Mouse (Mus musculus) gastrocnemius, postnatal 4 days (tissue): ENCODE data around the gene Aldh18a1. TPM values are rescaled to one million over a fixed set of nuclear protein-coding genes. Genes with fewer than 3 reads are reported as not detected.

ENCODE experiments used
- DNase-seq, 2 experiments: peaks; one replicate each; pipeline ENCODE4 v3.0.0; 2021 to 2022; ENCODE audit warnings: low spot score in 2 of 2, mixed read lengths in 2 of 2
- total RNA-seq, 2 experiments: library from RNA; stranded (reverse); gene quantifications; 2 replicates each; pipeline ENCODE4 v1.2.3; 2021

The Aldh18a1 gene
- total RNA-seq, 2 experiments from 2014 or later = 29.3 to 30.2 TPM

DNA sequence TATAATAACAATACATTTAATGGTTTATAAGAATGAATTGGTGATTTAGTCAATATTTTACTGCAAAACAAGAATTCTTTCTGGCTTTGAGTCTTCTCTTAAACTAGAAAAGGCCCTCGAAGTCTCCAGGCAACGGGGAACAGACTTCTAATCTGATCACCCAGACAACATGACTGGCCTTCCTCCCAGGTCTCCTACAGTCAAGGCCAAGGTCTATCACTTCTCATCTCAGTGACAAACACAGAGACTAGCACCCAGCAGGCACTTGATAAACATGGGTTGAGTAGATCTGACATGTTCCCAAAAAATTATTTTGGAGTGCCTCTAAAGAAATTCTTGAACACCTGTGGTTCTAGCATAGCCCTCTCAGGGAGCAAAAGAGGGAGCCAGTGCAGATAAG is 57.9 kb downstream of the Aldh18a1 start:
- DNase-seq = no peak

DNA sequence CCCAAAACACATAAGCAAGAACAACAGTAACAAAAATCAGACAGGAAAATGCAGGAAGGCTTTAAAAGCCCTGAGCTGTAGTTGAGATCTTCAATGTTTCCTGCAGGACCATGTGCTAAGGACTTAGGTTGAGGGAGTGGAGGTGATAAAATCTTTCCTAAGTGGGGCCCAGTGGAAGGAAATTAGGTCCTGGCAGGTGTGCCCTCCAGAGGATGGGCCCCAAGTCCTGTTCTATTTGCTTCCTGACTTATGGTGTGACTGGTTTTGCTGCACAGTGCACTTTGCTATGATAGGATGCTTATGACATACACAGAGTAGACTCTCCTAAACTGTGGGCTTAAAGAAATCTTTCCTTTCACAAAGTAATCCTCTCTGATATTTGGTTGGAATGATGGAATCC is 60.0 kb downstream of the Aldh18a1 start:
- no peak for DNase-seq

DNA sequence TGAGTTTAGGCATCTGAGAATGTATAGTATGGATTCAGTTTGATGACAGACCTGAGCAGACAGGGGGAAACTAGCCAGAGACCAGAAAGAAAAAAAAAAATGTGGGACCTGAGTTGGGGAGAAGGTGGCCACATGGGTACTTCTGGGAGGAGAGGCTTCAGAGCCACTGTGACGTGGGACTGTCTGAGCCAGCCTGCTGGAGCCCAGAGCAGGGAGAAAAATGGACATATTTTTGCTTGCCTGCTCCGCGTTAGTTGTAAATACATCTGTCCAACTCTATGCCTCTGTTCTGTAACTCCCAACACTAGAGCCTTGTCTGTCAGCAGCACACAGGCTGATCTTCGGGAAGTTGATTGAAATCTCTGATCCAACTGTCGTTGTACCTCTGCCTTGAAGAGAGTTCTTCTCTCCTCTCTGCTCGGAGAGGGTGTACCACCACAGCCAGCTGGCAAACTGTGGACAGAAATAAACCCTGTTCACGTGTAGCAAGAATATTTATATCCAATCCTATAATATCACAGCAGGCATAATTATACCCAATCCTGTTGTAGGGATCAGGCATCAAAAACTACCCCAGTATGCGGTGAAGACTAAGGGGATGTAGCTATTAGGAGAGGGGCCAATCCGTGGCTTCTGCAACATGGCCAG is 61.8 kb downstream of the Aldh18a1 start:
- no peak for DNase-seq

DNA sequence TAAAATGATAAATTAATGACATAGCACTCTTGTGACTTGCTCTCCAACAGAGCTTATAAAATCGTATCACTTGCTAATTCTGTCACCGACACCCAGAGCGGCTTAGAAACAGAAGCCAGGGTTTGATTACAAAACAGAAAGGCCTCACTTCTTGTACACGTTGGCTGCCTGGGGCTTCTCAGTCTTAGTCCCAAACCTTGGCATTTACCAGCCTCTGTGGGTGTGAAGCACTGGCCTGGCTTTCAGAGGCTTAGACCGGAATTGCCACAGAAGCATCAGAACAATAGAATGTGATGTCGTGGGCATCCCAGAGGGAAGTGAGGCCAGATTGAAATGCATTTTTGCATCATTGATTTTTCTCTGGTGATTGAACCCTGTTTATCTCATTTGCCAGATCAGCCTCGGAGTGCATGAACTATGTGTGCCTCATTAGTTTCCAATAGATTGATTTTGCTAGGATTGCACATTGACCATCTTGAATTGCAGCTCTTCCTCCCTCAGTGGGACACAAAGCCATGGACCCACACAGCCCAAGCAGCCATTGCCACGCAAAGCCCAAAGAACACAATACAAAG is 64.7 kb downstream of the Aldh18a1 start:
- no peak for DNase-seq

DNA sequence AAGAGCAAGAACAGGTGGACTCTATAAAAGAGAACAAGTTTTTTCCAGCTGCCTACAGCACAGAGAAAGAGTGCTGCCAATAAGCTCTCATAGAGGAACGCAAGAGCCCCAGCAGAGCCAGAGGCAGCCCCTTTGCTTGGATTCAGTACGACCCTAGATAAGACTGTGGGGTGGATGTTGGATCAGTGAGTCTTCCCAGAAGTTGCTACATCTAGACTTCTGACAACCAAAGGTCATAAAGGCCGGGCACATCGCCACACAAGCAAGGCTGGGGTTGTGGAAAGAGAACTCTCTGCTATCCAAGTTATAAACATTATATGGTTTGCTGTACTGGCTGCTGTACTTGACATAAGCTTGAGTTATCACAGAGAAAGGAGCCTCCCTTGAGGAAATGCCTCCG is 67.9 kb downstream of the Aldh18a1 start:
- no peak for DNase-seq

DNA sequence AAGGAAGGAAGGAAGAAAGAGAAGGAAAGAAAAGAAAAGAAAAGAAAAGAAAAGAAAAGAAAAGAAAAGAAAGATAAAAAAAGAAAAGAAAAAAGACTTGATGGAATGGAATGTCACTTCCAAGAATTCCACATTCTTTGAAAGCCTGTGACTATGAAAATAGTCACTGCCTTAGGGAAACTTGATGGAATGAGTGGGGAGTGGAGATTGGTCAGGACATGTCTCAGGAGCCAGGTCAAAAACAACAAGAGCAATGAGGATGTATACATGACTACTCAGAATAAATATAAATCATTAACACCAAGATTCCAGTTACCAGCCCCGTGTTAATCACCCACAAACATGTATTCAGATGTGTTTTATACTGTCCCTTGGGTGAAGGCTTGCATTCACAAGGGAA is 69.6 kb downstream of the Aldh18a1 start:
- DNase-seq = no peak

DNA sequence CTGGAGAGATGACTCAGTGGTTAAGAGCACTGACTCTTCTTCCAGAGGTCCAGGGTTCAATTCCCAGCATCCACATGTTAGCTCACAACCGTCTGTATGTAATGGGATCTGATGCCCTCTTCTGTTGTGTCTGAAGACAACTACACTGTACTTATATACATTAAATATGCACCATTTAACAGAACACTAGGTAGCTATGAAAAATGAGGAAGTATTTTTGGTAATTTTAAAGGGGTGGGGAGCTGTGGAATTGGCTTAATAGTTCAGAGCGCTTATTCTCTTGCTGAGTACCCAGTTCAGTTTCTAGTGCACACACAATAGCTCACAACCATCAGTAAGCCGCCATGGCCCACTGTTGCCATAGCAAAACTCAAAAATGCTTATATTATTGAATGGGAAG is 72.7 kb downstream of the Aldh18a1 start:
- DNase-seq = no peak

DNA sequence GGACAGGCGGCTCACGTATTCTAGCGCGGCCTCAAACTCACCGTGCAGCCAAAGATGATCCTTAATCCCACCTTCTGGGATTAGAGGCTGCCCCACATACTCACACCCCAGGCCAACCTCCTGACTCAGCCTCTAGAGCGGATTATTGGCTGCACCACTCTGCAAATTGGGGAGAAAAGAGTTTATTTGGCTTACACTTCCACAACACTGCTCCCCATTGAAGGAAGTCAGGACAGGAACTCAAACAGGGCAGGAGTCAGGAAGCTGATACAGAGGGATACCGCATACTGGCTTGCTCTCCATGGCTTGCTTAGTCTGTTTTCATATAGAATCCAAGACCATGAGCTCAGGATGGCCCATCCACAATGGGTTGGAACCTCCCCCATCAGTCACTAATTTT is 73.9 kb downstream of the Aldh18a1 start:
- DNase-seq = no peak

DNA sequence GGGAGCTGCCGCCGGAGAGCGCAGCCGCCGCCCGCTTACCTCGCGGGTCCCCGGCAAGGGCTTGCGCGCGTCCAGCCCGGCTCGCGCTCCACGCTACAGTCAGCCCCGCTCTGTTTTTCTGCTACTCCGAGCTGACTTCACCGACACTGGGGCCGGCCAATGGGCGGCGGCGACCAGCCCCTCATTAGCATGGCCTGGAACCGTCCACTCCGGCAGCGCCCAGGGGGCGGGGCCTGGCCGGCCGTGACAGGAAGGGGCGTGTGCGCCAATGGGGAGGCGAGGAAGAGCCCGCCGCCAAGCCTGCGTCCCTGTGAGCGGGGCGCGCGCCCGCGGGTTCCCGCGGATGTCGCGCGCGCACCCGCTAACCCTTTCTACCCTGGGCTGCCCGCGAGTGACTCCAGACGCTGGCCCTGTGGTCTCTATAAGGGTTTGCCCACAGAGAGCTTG is 74.6 kb downstream of the Aldh18a1 start, which contains the start of gene Sorbs1:
Sorbs1 (minus strand) TSS at position 148 of the 447 bp plus-strand sequence.
- DNase-seq = peak; percentile 94 to 96

DNA sequence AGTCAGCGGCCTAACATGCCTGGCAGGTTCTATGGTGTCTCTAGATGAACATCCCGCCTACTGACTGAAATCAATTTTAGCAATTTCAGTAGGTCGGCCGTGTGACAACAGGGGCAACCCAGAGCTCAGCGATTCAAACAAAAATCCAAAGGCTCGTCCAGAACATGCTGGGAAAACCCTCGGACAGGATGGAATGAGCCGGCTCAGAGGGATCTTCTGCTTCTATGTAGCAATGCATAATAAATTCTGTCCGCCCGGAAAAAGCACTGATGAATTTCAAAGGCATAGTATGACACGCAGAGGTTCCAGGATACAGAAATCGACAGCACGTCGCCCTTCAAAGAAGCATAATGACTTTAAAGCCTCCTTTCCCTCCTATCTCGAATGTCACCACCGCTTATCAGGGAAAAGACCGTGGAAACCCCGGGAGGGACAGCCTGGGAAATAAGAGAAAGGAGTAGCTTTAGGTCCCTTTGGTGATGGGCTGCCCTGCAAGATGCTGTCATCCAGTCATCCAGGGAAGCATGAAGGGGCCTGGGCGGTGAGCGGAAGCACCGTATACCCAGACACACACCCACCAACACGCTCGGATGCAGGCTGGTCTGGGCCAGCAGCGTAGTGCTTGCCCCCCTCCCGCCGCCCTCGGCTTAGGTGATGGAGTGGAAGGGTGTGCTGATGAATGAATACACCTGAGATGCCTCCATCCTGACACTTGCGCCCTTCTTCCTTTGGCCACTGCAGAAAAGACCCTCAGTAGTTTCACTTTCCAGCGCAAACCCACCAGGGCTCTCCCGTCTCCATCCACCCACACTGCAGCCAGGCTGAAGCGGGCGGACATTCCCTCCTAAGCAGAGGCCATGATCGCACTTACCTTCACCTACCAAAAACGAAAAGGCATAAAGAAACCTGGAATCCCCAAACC is 75.5 kb downstream of the Aldh18a1 start:
- DNase-seq = peak in 1 of 2 experiments; percentile 33

DNA sequence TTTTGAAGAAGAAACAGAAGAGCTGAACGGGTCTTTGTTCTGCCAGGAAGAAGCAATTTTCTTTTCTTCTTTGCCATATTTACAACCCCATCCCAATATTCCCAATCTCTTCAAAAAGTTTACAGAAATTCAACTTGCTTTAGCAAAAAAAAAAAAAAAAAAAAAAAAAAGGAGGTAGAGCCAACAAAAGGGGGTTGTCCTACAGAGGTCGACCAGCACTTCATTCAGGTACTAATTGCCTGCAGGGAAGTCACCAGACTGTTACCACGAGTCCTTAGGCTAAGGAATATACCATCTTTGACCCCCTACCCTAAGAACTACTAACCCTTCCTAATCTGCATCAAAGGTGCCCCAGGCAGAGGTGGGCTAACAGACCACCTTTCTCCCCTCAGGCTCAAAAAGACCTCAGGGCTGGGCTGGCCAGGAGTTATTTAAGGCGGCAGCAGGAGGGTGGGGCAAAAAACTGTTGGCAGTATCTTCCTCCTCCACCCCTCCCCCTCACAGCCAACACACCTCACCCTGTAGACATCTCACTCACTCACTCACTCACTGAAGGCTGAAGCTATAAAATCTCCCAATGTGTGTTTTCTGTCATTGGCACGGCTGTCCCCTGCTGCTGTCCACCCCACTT is 76.5 kb downstream of the Aldh18a1 start:
- no peak for DNase-seq

DNA sequence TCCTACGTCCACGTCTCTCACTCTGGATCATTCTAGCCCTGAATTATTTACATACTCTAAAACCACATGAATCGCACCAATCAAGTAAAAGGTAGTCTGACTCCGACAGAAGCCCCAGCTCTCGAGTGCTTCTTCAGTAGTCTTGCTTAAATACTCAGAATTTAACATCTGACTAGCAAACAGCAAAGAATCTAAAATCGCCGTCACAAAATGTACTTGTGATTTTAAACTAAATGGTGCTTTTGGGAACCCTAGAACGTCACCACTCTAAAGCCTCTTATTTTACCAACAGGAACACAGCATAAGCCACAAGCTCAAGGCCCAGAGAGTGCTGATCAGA is 77.2 kb downstream of the Aldh18a1 start:
- DNase-seq = no peak

DNA sequence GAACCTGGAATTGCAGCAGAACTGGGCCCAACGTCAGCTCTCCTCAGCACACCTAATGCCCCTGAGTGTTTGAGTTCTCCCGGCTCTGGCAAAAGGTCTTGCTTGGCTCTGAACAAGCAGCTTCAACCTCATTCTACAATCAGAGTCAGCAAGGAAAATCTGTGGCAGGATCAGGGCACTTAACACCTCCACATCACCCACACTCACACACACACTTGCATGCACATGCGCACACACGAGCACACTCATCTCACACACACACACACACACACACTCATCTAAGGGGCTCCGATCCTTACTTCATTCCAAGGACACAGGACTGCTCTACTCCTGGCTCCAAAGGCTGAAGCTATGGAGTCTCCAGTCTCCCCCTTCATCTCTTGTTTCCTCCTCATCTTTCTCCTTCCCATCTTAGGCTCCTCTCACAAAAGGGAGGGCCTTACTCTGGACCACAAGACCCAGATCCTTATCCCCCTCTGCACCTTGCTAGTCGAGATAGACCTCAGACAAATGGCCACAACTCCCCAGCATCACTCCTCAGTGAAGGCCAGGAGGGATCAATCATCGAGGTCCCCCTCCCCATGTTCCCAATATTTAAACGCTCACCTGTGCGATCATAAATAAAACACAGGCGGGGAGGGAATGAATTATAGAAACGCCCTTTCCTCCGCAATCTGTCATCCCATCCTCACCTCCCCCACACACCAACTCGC is 77.7 kb downstream of the Aldh18a1 start:
- DNase-seq = no peak

DNA sequence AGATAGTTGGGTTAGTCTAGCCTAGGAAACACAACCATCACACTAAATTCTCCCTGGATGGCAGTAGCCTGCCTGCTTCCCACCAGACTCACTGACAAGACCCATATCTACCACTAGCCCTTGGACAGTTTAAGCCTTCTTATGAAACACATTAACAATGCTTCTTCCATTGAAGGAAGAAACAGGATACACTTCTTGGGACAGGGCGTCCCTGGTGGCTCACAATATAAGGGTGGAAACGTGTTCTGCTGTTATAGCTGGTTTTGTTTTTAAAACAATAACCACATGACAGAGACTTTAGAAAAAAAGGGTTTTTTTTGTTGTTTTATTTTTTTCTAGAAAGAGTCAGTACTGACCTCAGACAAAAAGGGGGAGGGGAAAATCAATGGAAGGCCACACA is 79.0 kb downstream of the Aldh18a1 start:
- no peak for DNase-seq

DNA sequence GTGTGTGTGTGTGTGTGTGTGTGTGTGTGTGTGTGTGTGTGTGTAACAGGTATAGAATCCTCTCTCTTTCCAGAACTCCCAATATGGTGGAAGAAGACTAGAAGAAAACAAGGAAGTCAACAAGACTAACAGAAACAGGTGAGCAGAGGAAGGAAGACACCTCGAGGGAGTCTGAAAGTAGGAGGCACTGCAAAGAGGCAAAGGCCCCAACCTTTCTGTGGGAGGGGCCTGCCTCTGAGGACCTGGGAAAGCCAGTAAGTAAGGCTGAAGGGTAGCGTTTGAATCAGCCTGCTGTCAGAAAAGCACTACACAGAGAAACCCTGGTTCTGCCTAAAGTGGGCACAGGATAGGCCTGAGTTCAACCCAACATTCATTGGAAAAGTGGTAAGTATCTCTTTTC is 79.4 kb downstream of the Aldh18a1 start:
- no peak for DNase-seq

DNA sequence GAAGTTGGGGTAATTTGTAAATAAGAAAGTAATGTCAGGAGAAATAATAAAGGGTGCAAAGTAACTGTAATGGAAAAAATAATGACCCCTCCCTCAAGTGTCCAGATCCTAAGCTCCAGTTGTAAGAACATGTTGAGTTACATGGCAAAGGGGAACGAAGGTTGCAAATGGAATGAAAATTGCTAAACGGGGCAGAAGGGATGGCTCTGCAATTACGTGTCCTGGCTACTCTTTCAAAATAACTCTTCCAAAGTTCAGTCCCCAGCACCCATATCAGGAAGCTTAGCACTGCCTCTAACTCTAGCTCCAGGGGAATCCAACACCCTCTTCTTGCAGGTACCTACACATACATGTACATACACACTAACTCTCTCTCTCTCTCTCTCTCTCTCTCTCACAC is 81.3 kb downstream of the Aldh18a1 start:
- DNase-seq = no peak

DNA sequence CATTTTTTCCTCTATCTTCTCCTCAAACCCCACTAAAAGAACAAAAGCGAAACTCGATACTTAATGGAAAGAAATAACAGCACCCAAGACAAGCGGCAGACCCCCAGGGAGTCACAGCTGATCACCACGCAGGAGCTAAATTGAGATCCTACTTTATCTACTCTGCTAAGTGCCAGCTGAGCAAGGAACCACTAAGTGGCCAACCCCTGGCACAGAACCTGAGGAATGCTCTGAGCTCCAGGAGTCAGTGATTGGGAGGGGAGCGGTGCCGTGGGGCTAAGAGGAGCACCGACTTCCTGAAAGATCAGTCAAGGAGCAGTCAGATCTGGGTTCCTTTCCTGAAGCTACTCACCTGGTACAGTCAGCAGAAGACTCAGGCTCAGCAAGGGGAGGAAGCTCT is 83.9 kb downstream of the Aldh18a1 start:
- no peak for DNase-seq
